Mouse (Mus musculus) ES-E14 (cell line): ENCODE measurements around the gene Gm30083.

Source experiments
- HCFC1 ChIP-seq: IDR thresholded peaks from 2 replicates; pipeline ENCODE4 v1.6.1; 2012; ENCODE audit warnings: low read length, inconsistent platforms, borderline replicate concordance; ENCODE audit not compliant: insufficient read depth
- MAFK ChIP-seq: IDR thresholded peaks from 2 replicates; pipeline ENCODE4 v1.6.1; 2014; ENCODE audit warnings: mild to moderate bottlenecking, low read depth, low read length, inconsistent platforms; ENCODE audit not compliant: insufficient read depth
- ZNF384 ChIP-seq: IDR thresholded peaks from 2 replicates; pipeline ENCODE4 v1.6.1; 2012; ENCODE audit warnings: low read depth, low read length, inconsistent platforms

DNA sequence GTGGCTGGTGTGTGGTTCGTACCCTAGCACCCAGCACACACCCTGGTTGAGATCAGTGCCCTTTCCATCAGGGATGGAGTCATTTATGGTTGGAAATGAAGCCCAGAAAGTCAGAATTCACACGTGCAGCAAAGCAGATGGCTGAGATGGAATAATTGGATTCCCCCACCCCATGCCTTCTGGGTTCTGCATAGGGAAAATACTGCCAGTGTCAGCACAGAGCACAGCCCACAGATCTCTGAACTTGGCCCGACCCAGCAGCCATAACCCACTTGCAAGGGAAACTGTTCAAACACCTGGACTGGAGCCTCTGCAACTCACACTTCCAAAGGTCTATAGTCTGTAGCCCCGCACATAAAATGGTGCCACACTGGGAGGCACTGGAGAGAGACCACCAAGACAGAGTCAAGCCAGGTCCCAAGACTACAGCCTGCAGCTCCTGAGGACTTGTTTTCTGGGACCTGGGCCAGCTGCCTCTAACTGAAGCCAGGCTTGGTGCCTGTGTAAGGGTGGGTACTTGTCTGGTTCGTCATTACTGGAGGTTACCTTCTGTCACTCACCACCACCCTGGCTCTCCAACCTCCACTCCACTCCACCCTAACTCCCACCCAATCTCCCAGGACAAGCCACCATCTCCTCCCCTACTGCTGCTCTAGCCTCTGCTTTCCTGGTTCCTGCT is 35.3 kb upstream of the Gm30083 start:
- TF ChIP-seq MAFK (no peak), HCFC1 (no peak), ZNF384 (no peak)
